Mouse (Mus musculus) CH12.LX (cell line): Measurements from ENCODE around the gene Oas2. TPM values are rescaled to one million over a fixed set of nuclear protein-coding genes. Genes with fewer than 3 reads are reported as not detected.

Experiments
- DNase-seq: peaks from one replicate; pipeline ENCODE4 v3.0.0-alpha.2; 2013; ENCODE audit errors: extremely low read depth
- H3K27ac ChIP-seq: 2 replicates; pipeline ENCODE4 v1.5.1; 2012; ENCODE audit warnings: low read depth, mild to moderate bottlenecking, control low read depth, moderate library complexity; ENCODE audit not compliant: insufficient read depth
- H3K27me3 ChIP-seq: replicated peaks from 2 replicates; pipeline ENCODE3; 2012; ENCODE audit warnings: inconsistent platforms
- H3K36me3 ChIP-seq, 2 experiments: replicated peaks in 1 of 2; 2 replicates each; pipeline versions ENCODE3 to v1.6.1; 2012; ENCODE audit warnings: inconsistent platforms in 1 of 2, low read length in 1 of 2, mild to moderate bottlenecking in 1 of 2, mixed read lengths in 1 of 2, moderate library complexity in 1 of 2; ENCODE audit not compliant: control insufficient read depth in 1 of 2, insufficient read depth in 1 of 2
- H3K4me1 ChIP-seq, 2 experiments: 2 replicates each; pipeline ENCODE4 v1.6.1; 2012; ENCODE audit warnings: inconsistent platforms in 1 of 2, moderate library complexity in 1 of 2; ENCODE audit not compliant: insufficient read depth in 2 of 2, control insufficient read depth in 1 of 2
- H3K4me2 ChIP-seq: 2 replicates; pipeline ENCODE4 v1.6.1; 2012; ENCODE audit warnings: low read depth, mild to moderate bottlenecking, control low read depth; ENCODE audit not compliant: poor library complexity, insufficient read depth, severe bottlenecking
- H3K4me3 ChIP-seq, 3 experiments: fragments of 150-350 bp in 1 of 3; sonication (generic) in 1 of 3; replicated peaks in 1 of 3; 2 replicates each; pipeline versions ENCODE3 to v1.5.1; 2011 to 2012; ENCODE audit warnings: low read depth in 2 of 3, low read length in 2 of 3, mild to moderate bottlenecking in 2 of 3, moderate library complexity in 2 of 3, control low read depth in 1 of 3, improper control_type of control experiment in 1 of 3, inconsistent platforms in 1 of 3, mixed read lengths in 1 of 3; ENCODE audit not compliant: poor library complexity in 1 of 3
- H3K79me2 ChIP-seq: replicated peaks from 2 replicates; pipeline ENCODE4 v1.6.1; 2012; ENCODE audit warnings: mild to moderate bottlenecking, moderate library complexity; ENCODE audit not compliant: control insufficient read depth, poor library complexity, insufficient read depth, severe bottlenecking; ENCODE audit errors: extremely low read depth
- H3K9ac ChIP-seq: 2 replicates; pipeline ENCODE4 v1.6.1; 2012; ENCODE audit warnings: low read depth, mild to moderate bottlenecking, control low read depth, moderate library complexity; ENCODE audit not compliant: insufficient read depth
- H3K9me3 ChIP-seq: replicated peaks from 2 replicates; pipeline ENCODE3; 2012; ENCODE audit warnings: low read length, inconsistent platforms, mixed read lengths
- BHLHE40 ChIP-seq: IDR thresholded peaks from 2 replicates; pipeline ENCODE4 v1.6.1; 2011; ENCODE audit warnings: mild to moderate bottlenecking, low read depth, low read length, improper control_type of control experiment
- CHD2 ChIP-seq: IDR thresholded peaks from 2 replicates; pipeline ENCODE4 v1.6.1; 2011; ENCODE audit warnings: low read length, improper control_type of control experiment
- CTCF ChIP-seq, 2 experiments: IDR thresholded peaks in 1 of 2; conservative IDR thresholded peaks in 1 of 2; 2 replicates each; pipeline ENCODE4 v1.5.1; 2011 to 2012; ENCODE audit warnings: low read depth in 2 of 2, low read length in 2 of 2, improper control_type of control experiment in 1 of 2, inconsistent platforms in 1 of 2, mild to moderate bottlenecking in 1 of 2, moderate library complexity in 1 of 2
- E2F4 ChIP-seq: IDR thresholded peaks from 2 replicates; pipeline ENCODE4 v1.6.1; 2011; ENCODE audit warnings: low read depth, low read length, improper control_type of control experiment; ENCODE audit not compliant: insufficient replicate concordance
- ELF1 ChIP-seq: IDR thresholded peaks from 2 replicates; pipeline ENCODE4 v1.6.1; 2014; ENCODE audit warnings: low read depth, mild to moderate bottlenecking, inconsistent platforms, low read length, improper control_type of control experiment
- EP300 ChIP-seq: IDR thresholded peaks from 2 replicates; pipeline ENCODE4 v1.6.1; 2011; ENCODE audit warnings: low read length, improper control_type of control experiment
- JUN ChIP-seq: IDR thresholded peaks from 2 replicates; pipeline ENCODE4 v1.6.1; 2011; ENCODE audit warnings: low read depth, mild to moderate bottlenecking, low read length, improper control_type of control experiment, moderate library complexity; ENCODE audit not compliant: insufficient read depth
- MAX ChIP-seq: IDR thresholded peaks from 2 replicates; pipeline ENCODE4 v1.6.1; 2011; ENCODE audit warnings: low read length, improper control_type of control experiment
- MYC ChIP-seq: IDR thresholded peaks from 2 replicates; pipeline ENCODE4 v1.6.1; 2011; ENCODE audit warnings: low read depth, mild to moderate bottlenecking, improper control_type of control experiment, low read length
- NELFE ChIP-seq: IDR thresholded peaks from 2 replicates; pipeline ENCODE4 v1.6.1; 2011; ENCODE audit warnings: low read depth, low read length, improper control_type of control experiment
- PAX5 ChIP-seq: IDR thresholded peaks from 2 replicates; pipeline ENCODE4 v1.6.1; 2012; ENCODE audit warnings: low read length, inconsistent platforms, mixed read lengths
- POLR2AphosphoS2 ChIP-seq: IDR thresholded peaks from 2 replicates; pipeline ENCODE4 v1.6.1; 2011; ENCODE audit warnings: low read depth, low read length, improper control_type of control experiment
- SMC3 ChIP-seq: IDR thresholded peaks from 2 replicates; pipeline ENCODE4 v1.6.1; 2011; ENCODE audit warnings: low read depth, low read length, improper control_type of control experiment
- TBP ChIP-seq: conservative IDR thresholded peaks from 2 replicates; pipeline ENCODE4 v1.6.1; 2011; ENCODE audit warnings: low read depth, low read length, improper control_type of control experiment
- TCF12 ChIP-seq: IDR thresholded peaks from 2 replicates; pipeline ENCODE4 v1.6.1; 2014; ENCODE audit warnings: low read depth, mild to moderate bottlenecking, inconsistent platforms, low read length, improper control_type of control experiment
- UBTF ChIP-seq: IDR thresholded peaks from 2 replicates; pipeline ENCODE4 v1.6.1; 2012; ENCODE audit warnings: low read depth, mild to moderate bottlenecking, inconsistent platforms, low read length, improper control_type of control experiment, moderate library complexity
- USF1 ChIP-seq: IDR thresholded peaks from 2 replicates; pipeline ENCODE4 v1.6.1; 2014; ENCODE audit warnings: low read depth, mild to moderate bottlenecking, inconsistent platforms, low read length, improper control_type of control experiment
- USF2 ChIP-seq: conservative IDR thresholded peaks from 2 replicates; pipeline ENCODE4 v1.6.1; 2011; ENCODE audit warnings: low read depth, low read length, improper control_type of control experiment
- ZKSCAN1 ChIP-seq: IDR thresholded peaks from 2 replicates; pipeline ENCODE4 v1.6.1; 2012; ENCODE audit warnings: low read depth, inconsistent platforms, low read length, improper control_type of control experiment, borderline replicate concordance
- ZMIZ1 ChIP-seq: IDR thresholded peaks from 2 replicates; pipeline ENCODE4 v1.6.1; 2012; ENCODE audit warnings: low read depth, mild to moderate bottlenecking, inconsistent platforms, low read length, improper control_type of control experiment
- dilution Hi-C: fragments of 300-500 bp; cut with MboI; formaldehyde crosslinking; loops from 2 replicates; pipeline ENCODE4 v1.14.3; 2020; ENCODE audit warnings: low sequenced_read_pairs; ENCODE audit not compliant: extremely low pct_unique_long_range_greater_than_20kb, extremely low pct_ligation_motif_present
- in situ Hi-C: fragments of 300-500 bp; cut with MboI; formaldehyde crosslinking; loops from 3 replicates; pipeline ENCODE4 v1.14.3; 2019; ENCODE audit warnings: low sequenced_read_pairs, low pct_ligation_motif_present, low pct_unique_long_range_greater_than_20kb, mixed read lengths
- polyA plus RNA-seq: library from polyadenylated mRNA; unstranded; fragments of >175 nt; gene quantifications from 2 replicates; pipeline ENCODE4 v1.2.1, GENCODE M21; 2012; ENCODE audit warnings: low read depth; ENCODE audit not compliant: insufficient read length
- total RNA-seq, 2 experiments: library from RNA; depleted of rRNA; stranded (reverse); fragments of 300-350 nt in 1 of 2; fragments of >200 nt in 1 of 2; gene quantifications; 2 replicates each; pipeline ENCODE4 v1.2.3; 2012 to 2014

Gene Oas2
- total and polyA plus RNA-seq, 3 experiments, result not detected

DNA sequence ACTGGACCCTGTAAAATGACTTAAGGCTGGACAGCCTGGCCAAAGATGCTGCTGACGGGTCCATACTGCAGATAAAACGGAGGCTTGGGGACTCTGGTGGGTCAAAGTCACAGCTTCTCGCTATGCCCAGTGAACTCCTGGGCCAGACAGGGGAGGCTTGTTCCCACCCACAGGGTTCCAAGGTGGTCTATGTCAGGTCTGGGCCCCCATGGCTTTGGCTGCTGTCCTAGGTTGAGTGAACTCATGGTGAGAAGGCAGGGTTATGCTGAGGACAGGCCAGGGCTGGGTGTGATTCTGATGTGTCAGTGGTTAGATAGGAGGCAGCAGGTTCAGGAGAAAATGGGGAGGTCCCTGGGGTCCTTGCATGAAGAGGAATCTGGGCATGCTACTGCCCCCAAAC, 46.0 kb downstream of the Oas2 start:
- H3K27ac ChIP-seq, result no peak overlapping the region
- H3K4me1 ChIP-seq, result peaks cover 14 to 78% of the 10 kb centered on the region in 2 experiments
- H3K4me3 ChIP-seq, result no peak overlapping the region
- no peak overlapping the region for H3K4me2 ChIP-seq
- H3K79me2 ChIP-seq, result no peaks in the 10 kb centered on the region
- TF ChIP-seq CTCF (conservative IDR thresholded peaks at IDR 0.05 in 1 of 2, IDR thresholded peaks at IDR 0.05 in 1 of 2; ENCODE audit: low read depth in 2 of 2, low read length in 2 of 2) (no peak), NELFE (no peak), JUN (no peak), MAX (no peak), EP300 (no peak), PAX5 (no peak), SMC3 (no peak), UBTF (no peak), MYC (no peak), USF2 (no peak), ELF1 (no peak), CHD2 (no peak), USF1 (no peak), TBP (no peak), ZKSCAN1 (no peak), ZMIZ1 (no peak), TCF12 (no peak), POLR2AphosphoS2 (no peak), E2F4 (no peak)
- dilution Hi-C loops, result no loop called here
- no peaks in the 10 kb centered on the region for H3K36me3 ChIP-seq
- no peaks in the 10 kb centered on the region for H3K27me3 ChIP-seq
- no peak for DNase-seq
- in situ Hi-C loops, result loop anchor here (25.0 kb wide), 1 partner anchor 191 kb away; the partner anchor contains the start of genes Plbd2 and Slc8b1
- no peak overlapping the region for H3K9ac ChIP-seq
- no peaks in the 10 kb centered on the region for H3K9me3 ChIP-seq

DNA sequence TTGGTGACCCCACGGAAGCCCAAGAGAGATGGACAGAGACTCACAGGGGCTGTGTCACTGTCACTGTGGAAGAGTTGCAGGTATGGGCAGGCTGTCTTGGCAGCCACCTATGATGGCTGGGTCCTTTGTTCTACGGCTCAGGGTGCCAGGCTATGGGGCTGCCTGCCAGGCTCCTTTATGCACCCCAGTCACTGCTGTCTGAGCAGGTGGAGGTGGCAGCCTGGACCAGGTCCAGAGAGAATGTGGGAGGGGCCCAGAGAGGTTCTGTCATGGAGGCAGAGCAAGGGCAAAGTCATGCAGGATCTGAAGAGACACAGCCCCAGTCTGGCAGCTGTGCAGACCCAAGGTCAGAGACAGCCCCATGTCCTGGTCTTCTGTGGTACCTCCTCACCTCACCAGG, 46.7 kb downstream of the Oas2 start:
- no peak for TF ChIP-seq BHLHE40
- Histone ChIP-seq H3K4me3 (no peak overlapping the region), H3K27me3 (no peaks in the 10 kb centered on the region), H3K9ac (no peak overlapping the region), H3K4me2 (no peak overlapping the region), H3K27ac (no peak overlapping the region), H3K79me2 (no peaks in the 10 kb centered on the region), H3K36me3 (no peaks in the 10 kb centered on the region), H3K9me3 (no peaks in the 10 kb centered on the region), H3K4me1 (peaks cover 14 to 72% of the 10 kb centered on the region in 2 experiments)
- dilution Hi-C loops (no loop called here), in situ Hi-C loops (loop anchor here (25.0 kb wide), 1 partner anchor 191 kb away; the partner anchor contains the start of genes Plbd2 and Slc8b1)
- DNase-seq, result no peak
